Mouse (Mus musculus): ENCODE results near the gene Tmod3.

- no peak for TF ChIP-seq CTCF (IDR thresholded peaks at IDR 0.05; ENCODE audit: low read depth, low read length)
- TF ChIP-seq POLR2A (IDR thresholded peaks at IDR 0.05; ENCODE audit: borderline replicate concordance, low read depth, low read length), result no peak
Observed at GRCm38 (mm10) chr9:75597036-75597435, 37.6 kb upstream of the Tmod3 start.
